Mouse (Mus musculus) liver, postnatal 0 days (tissue): ENCODE data around the gene Mycn. TPM values are rescaled to one million over a fixed set of nuclear protein-coding genes. Genes with fewer than 3 reads are reported as not detected.
A peak's percentile ranks its signal among the peaks of the same experiment; 100 is the strongest.

Experiments
- ATAC-seq: fragments of 200-750 bp; cut with Nextera tagmentation; 2 replicates; pipeline ENCODE4 v1.8.0; 2017; ENCODE audit warnings: mild to moderate bottlenecking, moderate library complexity
- DNase-seq: peaks from one replicate; pipeline ENCODE4 v3.0.0-alpha.2; 2016
- H3K27ac ChIP-seq: fragments of 300-500 bp; sonication (generic); 2 replicates; pipeline ENCODE4 v1.5.1; 2014; ENCODE audit warnings: antibody characterized with exemption, moderate library complexity, mild to moderate bottlenecking, low read depth
- H3K27me3 ChIP-seq: fragments of 300-500 bp; sonication (generic); 2 replicates; pipeline ENCODE4 v1.6.1; 2014; ENCODE audit warnings: low read length, control low read depth, mixed read lengths; ENCODE audit not compliant: insufficient read depth
- H3K36me3 ChIP-seq: fragments of 300-500 bp; sonication (generic); replicated peaks from 2 replicates; pipeline ENCODE4 v1.6.1; 2014; ENCODE audit warnings: mild to moderate bottlenecking, control low read depth, low read length, moderate library complexity, mixed read lengths; ENCODE audit not compliant: insufficient read depth
- H3K4me1 ChIP-seq: fragments of 300-500 bp; sonication (generic); 2 replicates; pipeline ENCODE4 v1.6.1; 2014; ENCODE audit warnings: antibody characterized with exemption, mild to moderate bottlenecking, control low read depth; ENCODE audit not compliant: insufficient read depth
- H3K4me2 ChIP-seq: fragments of 300-500 bp; sonication (generic); 2 replicates; pipeline ENCODE4 v1.6.1; 2014; ENCODE audit warnings: low read depth, mild to moderate bottlenecking, low read length, moderate library complexity, mixed read lengths
- H3K4me3 ChIP-seq: fragments of 300-500 bp; sonication (generic); 2 replicates; pipeline ENCODE4 v1.5.1; 2014; ENCODE audit warnings: low read depth, low read length
- H3K9ac ChIP-seq: fragments of 300-500 bp; sonication (generic); replicated peaks from 2 replicates; pipeline ENCODE4 v1.6.1; 2014; ENCODE audit warnings: mild to moderate bottlenecking, moderate library complexity
- H3K9me3 ChIP-seq: fragments of 300-500 bp; sonication (generic); 2 replicates; pipeline ENCODE4 v1.6.1; 2016; ENCODE audit warnings: mild to moderate bottlenecking, control low read depth, low read length, mixed read lengths
- CTCF ChIP-seq: sonication (generic); IDR thresholded peaks from 2 replicates; pipeline ENCODE4 v1.5.1; 2016; ENCODE audit warnings: antibody characterized with exemption, low read depth
- EP300 ChIP-seq: IDR thresholded peaks from 2 replicates; pipeline ENCODE4 v1.6.1; 2016; ENCODE audit warnings: antibody characterized with exemption, low read depth, mild to moderate bottlenecking
- WGBS: fragments of 180-500 bp; shearing (Covaris S2); extraction: QIAGEN DNeasy Blood & Tissue Kit; methylation state at CpG from one replicate; pipeline ENCODE4 v1.1.7; 2014; ENCODE audit not compliant: insufficient replicate concordance; 5-methylcytosine and 5-hydroxymethylcytosine counted together
- polyA plus RNA-seq: library from polyadenylated mRNA; unstranded; fragments of >200 nt; fragmentation: Nextera tagmentation; extraction: Ambion mirVana; gene quantifications from 2 replicates; pipeline ENCODE4 v1.2.1, GENCODE M21; 2015

Gene Mycn
- polyA plus RNA-seq, 1 experiment from 2014 or later, result 1.3 TPM

GRCm38 (mm10) chr12:12967946-12968345 is 26.2 kb upstream of the Mycn start:
- Histone ChIP-seq H3K9me3 (no peaks in the 10 kb centered on the region), H3K27ac (no peak overlapping the region), H3K4me3 (no peak overlapping the region), H3K27me3 (no peaks in the 10 kb centered on the region), H3K36me3 (no peaks in the 10 kb centered on the region), H3K4me2 (no peak overlapping the region), H3K9ac (no peak overlapping the region), H3K4me1 (no peaks in the 10 kb centered on the region)
- TF ChIP-seq CTCF (no peak), EP300 (no peak)
- 49% methylated on average over 2 of the region's 2 CpGs for WGBS
- no peak for DNase-seq
- no peak for ATAC-seq

GRCm38 (mm10) chr12:12964856-12965255 is 23.1 kb upstream of the Mycn start:
- no peaks in the 10 kb centered on the region for H3K9me3 ChIP-seq
- no peak for TF ChIP-seq EP300
- no peak for TF ChIP-seq CTCF
- DNase-seq (no peak), ATAC-seq (no peak)
- H3K4me2 ChIP-seq, result no peak overlapping the region
- H3K27ac ChIP-seq, result no peak overlapping the region
- WGBS, result 81% methylated on average over 3 of the region's 3 CpGs
- H3K4me1 ChIP-seq, result no peaks in the 10 kb centered on the region
- no peak overlapping the region for H3K4me3 ChIP-seq
- H3K36me3 ChIP-seq, result no peaks in the 10 kb centered on the region
- no peaks in the 10 kb centered on the region for H3K27me3 ChIP-seq
- H3K9ac ChIP-seq, result no peak overlapping the region

- no peaks in the 10 kb centered on the region for H3K4me1 ChIP-seq
- H3K27me3 ChIP-seq, result peaks cover 7% of the 10 kb centered on the region
- WGBS, result 72% methylated on average over 4 of the region's 4 CpGs
- no peak for DNase-seq
- H3K4me3 ChIP-seq, result no peak overlapping the region
- H3K4me2 ChIP-seq, result no peak overlapping the region
- no peaks in the 10 kb centered on the region for H3K9me3 ChIP-seq
- no peak overlapping the region for H3K27ac ChIP-seq
- TF ChIP-seq EP300, result no peak
- no peak for TF ChIP-seq CTCF
- H3K36me3 ChIP-seq, result no peaks in the 10 kb centered on the region
- H3K9ac ChIP-seq, result no peak overlapping the region
- ATAC-seq, result no peak
These were observed 5.9 kb upstream of the Mycn start for GRCm38 (mm10) chr12:12947606-12948005.

- Histone ChIP-seq H3K4me2 (no peak overlapping the region), H3K27ac (no peak overlapping the region), H3K36me3 (no peaks in the 10 kb centered on the region), H3K4me3 (no peak overlapping the region), H3K4me1 (peaks cover 12% of the 10 kb centered on the region), H3K9me3 (no peaks in the 10 kb centered on the region), H3K27me3 (peaks cover 35% of the 10 kb centered on the region), H3K9ac (no peak overlapping the region)
- no peak for TF ChIP-seq CTCF
- TF ChIP-seq EP300, result no peak
- DNase-seq (no peak), ATAC-seq (no peak)
- 70% methylated on average over 6 of the region's 6 CpGs for WGBS
These were observed 1.6 kb upstream of the Mycn start for GRCm38 (mm10) chr12:12943288-12943687.

GRCm38 (mm10) chr12:12942364-12943050 is 793 bp upstream of the Mycn start:
- peak; percentile 74 for ATAC-seq
- Histone ChIP-seq H3K4me3 (peak overlapping the region; percentile 64), H3K9me3 (no peaks in the 10 kb centered on the region), H3K4me1 (peaks cover 12% of the 10 kb centered on the region), H3K4me2 (peak overlapping the region; percentile 89), H3K36me3 (no peaks in the 10 kb centered on the region), H3K27me3 (peaks cover 35% of the 10 kb centered on the region), H3K9ac (peak overlapping the region; percentile 55), H3K27ac (no peak overlapping the region)
- 2% methylated on average over 47 of the region's 47 CpGs for WGBS
- TF ChIP-seq CTCF (peak; percentile 76), EP300 (no peak)
- DNase-seq, result peak; percentile 79

- Histone ChIP-seq H3K36me3 (0 out of 2 replicates have a peak, but pooled peaks cover 3% of the 10 kb centered on the region), H3K4me2 (peak overlapping the region; percentile 89), H3K4me3 (peak overlapping the region; percentile 64), H3K27me3 (peaks cover 39% of the 10 kb centered on the region), H3K9ac (peak overlapping the region; percentile 64), H3K9me3 (no peaks in the 10 kb centered on the region), H3K4me1 (peaks cover 12% of the 10 kb centered on the region), H3K27ac (no peak overlapping the region)
- peak; percentile 15 for DNase-seq
- WGBS, result under 1% methylated on average over 20 of the region's 20 CpGs
- TF ChIP-seq CTCF, result no peak
- TF ChIP-seq EP300, result no peak
- ATAC-seq, result peak; percentile 3; the same call in 1 of the 2 replicates
These were observed 597 bp downstream of the Mycn start for GRCm38 (mm10) chr12:12941129-12941504.
